Mouse (Mus musculus): Measurements from ENCODE around the gene Ccdc180. TPM values are rescaled to one million over a fixed set of nuclear protein-coding genes. Genes with fewer than 3 reads are reported as not detected.

Gene Ccdc180
- polyA plus RNA-seq (2016; fragmentation: Nextera tagmentation; extraction: Ambion mirVana) = not detected in 2 replicates

GRCm38 (mm10) chr4:45890066-45890761, at the start of gene Ccdc180:
Gene Ccdc180 (plus strand): TSS chr4:45890303.
- Histone ChIP-seq H3K27ac (0 out of 2 replicates have a peak within 1 kb of the TSS, but pooled peaks have one; percentile 30), H3K4me3 (peak within 1 kb of the TSS; percentile 31), H3K9me3 (replicated peaks) (no peaks in the 10 kb centered on the region), H3K4me1 (peaks cover 14% of the 10 kb centered on the region), H3K27me3 (ENCODE audit: low read depth, poor library complexity, severe bottlenecking) (no peaks in the 10 kb centered on the region), H3K36me3 (no peaks in the 10 kb centered on the region)
- DNase-seq (ENCODE audit: low spot score) = peak; percentile 85
- 15% methylated on average over 19 of the region's 19 CpGs for WGBS

GRCm38 (mm10) chr4:45844355-45844754, 45.7 kb upstream of the Ccdc180 start:
- H3K4me3 ChIP-seq = no peak overlapping the region
- 48% methylated on average over 14 of the region's 14 CpGs for WGBS
- H3K27ac ChIP-seq = no peak overlapping the region
- peaks cover 26% of the 10 kb centered on the region for H3K4me1 ChIP-seq
- H3K36me3 ChIP-seq = no peaks in the 10 kb centered on the region
- no peaks in the 10 kb centered on the region for H3K9me3 ChIP-seq (replicated peaks)
- DNase-seq (ENCODE audit: low spot score) = peak; percentile 70
- peaks cover 27% of the 10 kb centered on the region for H3K27me3 ChIP-seq (ENCODE audit: low read depth, poor library complexity, severe bottlenecking)

GRCm38 (mm10) chr4:45846263-45846662, 43.8 kb upstream of the Ccdc180 start:
- H3K4me1 ChIP-seq = peaks cover 39% of the 10 kb centered on the region
- no peak overlapping the region for H3K4me3 ChIP-seq
- H3K36me3 ChIP-seq = no peaks in the 10 kb centered on the region
- no peak overlapping the region for H3K27ac ChIP-seq
- WGBS = 90% methylated on average over 2 of the region's 2 CpGs
- no peak for DNase-seq (ENCODE audit: low spot score)
- H3K9me3 ChIP-seq (replicated peaks) = no peaks in the 10 kb centered on the region
- H3K27me3 ChIP-seq (ENCODE audit: low read depth, poor library complexity, severe bottlenecking) = peaks cover 38% of the 10 kb centered on the region

GRCm38 (mm10) chr4:45848109-45848824, 41.8 kb upstream of the Ccdc180 start, which contains the start of gene Stra6l:
Gene Stra6l (plus strand): TSS chr4:45848664.
- H3K4me1 ChIP-seq = peaks cover 50% of the 10 kb centered on the region
- H3K4me3 ChIP-seq = peak within 1 kb of the TSS; percentile 37
- H3K36me3 ChIP-seq = no peaks in the 10 kb centered on the region
- H3K27me3 ChIP-seq (ENCODE audit: low read depth, poor library complexity, severe bottlenecking) = peaks cover 51% of the 10 kb centered on the region
- peak within 1 kb of the TSS; percentile 75 for H3K27ac ChIP-seq
- peak; percentile 76 for DNase-seq (ENCODE audit: low spot score)
- WGBS = 28% methylated on average over 10 of the region's 10 CpGs
- no peaks in the 10 kb centered on the region for H3K9me3 ChIP-seq (replicated peaks)

GRCm38 (mm10) chr4:45848825-45849156, 41.3 kb upstream of the Ccdc180 start:
- H3K27ac ChIP-seq = peak overlapping the region; percentile 75
- H3K4me3 ChIP-seq = peak overlapping the region; percentile 37
- peaks cover 56% of the 10 kb centered on the region for H3K27me3 ChIP-seq (ENCODE audit: low read depth, poor library complexity, severe bottlenecking)

GRCm38 (mm10) chr4:45849419-45849818, 40.7 kb upstream of the Ccdc180 start:
- DNase-seq (ENCODE audit: low spot score) = no peak
- Histone ChIP-seq H3K4me3 (peak overlapping the region; percentile 37), H3K36me3 (no peaks in the 10 kb centered on the region), H3K27ac (peak overlapping the region; percentile 75; the same call in 1 of the 2 replicates), H3K27me3 (ENCODE audit: low read depth, poor library complexity, severe bottlenecking) (peaks cover 57% of the 10 kb centered on the region), H3K4me1 (peaks cover 48% of the 10 kb centered on the region), H3K9me3 (replicated peaks) (no peaks in the 10 kb centered on the region)
- WGBS = 56% methylated on average over 1 of the region's 1 CpGs

More at GRCm38 (mm10) chr4:45848825-45849156, 41.3 kb upstream of the Ccdc180 start:
- H3K36me3 ChIP-seq = no peaks in the 10 kb centered on the region
- peaks cover 50% of the 10 kb centered on the region for H3K4me1 ChIP-seq
- DNase-seq (ENCODE audit: low spot score) = peak; percentile 47
- no peaks in the 10 kb centered on the region for H3K9me3 ChIP-seq (replicated peaks)
- WGBS = 36% methylated on average over 10 of the region's 10 CpGs

GRCm38 (mm10) chr4:45851640-45852051, 38.5 kb upstream of the Ccdc180 start:
- peaks cover 46% of the 10 kb centered on the region for H3K4me1 ChIP-seq
- 21% methylated on average over 3 of the region's 3 CpGs for WGBS
- no peak overlapping the region for H3K27ac ChIP-seq

GRCm38 (mm10) chr4:45853496-45854246, 36.4 kb upstream of the Ccdc180 start:
- no peak overlapping the region for H3K27ac ChIP-seq
- peaks cover 39% of the 10 kb centered on the region for H3K4me1 ChIP-seq
- WGBS = 81% methylated on average over 15 of the region's 15 CpGs
- H3K9me3 ChIP-seq (replicated peaks) = no peaks in the 10 kb centered on the region
- no peak for DNase-seq (ENCODE audit: low spot score)
- no peak overlapping the region for H3K4me3 ChIP-seq
- no peaks in the 10 kb centered on the region for H3K36me3 ChIP-seq
- H3K27me3 ChIP-seq (ENCODE audit: low read depth, poor library complexity, severe bottlenecking) = peaks cover 42% of the 10 kb centered on the region

More at GRCm38 (mm10) chr4:45851640-45852051, 38.5 kb upstream of the Ccdc180 start:
- no peak overlapping the region for H3K4me3 ChIP-seq
- no peak for DNase-seq (ENCODE audit: low spot score)
- no peaks in the 10 kb centered on the region for H3K36me3 ChIP-seq
- H3K9me3 ChIP-seq (replicated peaks) = no peaks in the 10 kb centered on the region
- peaks cover 53% of the 10 kb centered on the region for H3K27me3 ChIP-seq (ENCODE audit: low read depth, poor library complexity, severe bottlenecking)

- no peak overlapping the region for H3K27ac ChIP-seq
Observed at GRCm38 (mm10) chr4:45855803-45856424, 34.2 kb upstream of the Ccdc180 start.

GRCm38 (mm10) chr4:45861160-45861559, 28.9 kb upstream of the Ccdc180 start:
- no peak overlapping the region for H3K4me3 ChIP-seq
- no peak overlapping the region for H3K27ac ChIP-seq
- no peaks in the 10 kb centered on the region for H3K9me3 ChIP-seq (replicated peaks)
- no peak for DNase-seq (ENCODE audit: low spot score)
- peaks cover 28% of the 10 kb centered on the region for H3K4me1 ChIP-seq
- WGBS = 58% methylated on average over 5 of the region's 5 CpGs
- no peaks in the 10 kb centered on the region for H3K36me3 ChIP-seq
- H3K27me3 ChIP-seq (ENCODE audit: low read depth, poor library complexity, severe bottlenecking) = peaks cover 10% of the 10 kb centered on the region; the same call in 1 of the 2 replicates

More at GRCm38 (mm10) chr4:45855803-45856424, 34.2 kb upstream of the Ccdc180 start:
- Histone ChIP-seq H3K4me1 (peaks cover 19% of the 10 kb centered on the region), H3K36me3 (no peaks in the 10 kb centered on the region), H3K27me3 (ENCODE audit: low read depth, poor library complexity, severe bottlenecking) (peaks cover 32% of the 10 kb centered on the region), H3K9me3 (replicated peaks) (no peaks in the 10 kb centered on the region), H3K4me3 (no peak overlapping the region)
- DNase-seq (ENCODE audit: low spot score) = peak; percentile 81
- 52% methylated on average over 19 of the region's 19 CpGs for WGBS

GRCm38 (mm10) chr4:45867416-45867815, 22.7 kb upstream of the Ccdc180 start:
- peaks cover 44% of the 10 kb centered on the region for H3K4me1 ChIP-seq
- no peak overlapping the region for H3K4me3 ChIP-seq
- WGBS = 82% methylated on average over 8 of the region's 8 CpGs
- H3K9me3 ChIP-seq (replicated peaks) = no peaks in the 10 kb centered on the region
- no peaks in the 10 kb centered on the region for H3K27me3 ChIP-seq (ENCODE audit: low read depth, poor library complexity, severe bottlenecking)
- DNase-seq (ENCODE audit: low spot score) = no peak
- H3K36me3 ChIP-seq = no peaks in the 10 kb centered on the region
- no peak overlapping the region for H3K27ac ChIP-seq
